Mouse (Mus musculus) brain, embryonic 14.5 days (tissue): ENCODE measurements around the gene Hsf2bp.

Experiments
- CTCF ChIP-seq: fragments of 200-500 bp; IDR thresholded peaks from 2 replicates; pipeline ENCODE4 v1.5.1; 2012; ENCODE audit warnings: inconsistent platforms, mild to moderate bottlenecking, moderate library complexity, borderline replicate concordance; ENCODE audit not compliant: insufficient read depth, insufficient read length; ENCODE audit errors: extremely low read depth
- POLR2A ChIP-seq: fragments of 200-500 bp; IDR thresholded peaks from 2 replicates; pipeline ENCODE4 v1.6.1; 2012; ENCODE audit warnings: mild to moderate bottlenecking, inconsistent platforms, borderline replicate concordance; ENCODE audit not compliant: poor library complexity, insufficient read depth, insufficient read length, severe bottlenecking; ENCODE audit errors: extremely low read depth

DNA sequence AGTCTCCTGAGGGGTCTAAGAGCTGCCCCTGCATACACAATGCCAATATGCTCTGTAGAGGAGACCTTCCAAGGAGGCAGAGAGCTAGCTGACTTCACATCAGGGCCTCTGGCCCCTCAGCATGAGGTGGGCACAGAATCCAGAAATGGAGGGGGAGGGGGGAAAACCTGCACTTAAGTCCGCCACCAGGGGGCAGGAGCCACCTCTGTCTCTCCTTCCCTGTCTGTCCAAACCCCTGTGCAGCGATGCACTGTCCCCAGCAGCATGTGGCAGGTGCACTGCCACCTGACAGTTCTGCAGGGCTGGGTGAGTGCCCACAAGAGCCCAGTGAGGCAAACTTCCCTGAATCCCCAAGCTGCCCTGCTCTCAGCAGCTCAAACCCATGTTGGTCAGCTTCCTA lies 39.0 kb upstream of the Hsf2bp start:
- peak; percentile 74 for TF ChIP-seq CTCF
- no peak for TF ChIP-seq POLR2A
